Mouse (Mus musculus) urinary bladder, postnatal 10 days (tissue): ENCODE results near the gene Rimbp2.
"Not testable (repeated sequence)": the region's sequence is repeated elsewhere in the genome, so short reads cannot be mapped to it uniquely, and the experiment has no call there.

ENCODE experiments used
- DNase-seq: peaks from one replicate; pipeline ENCODE4 v3.0.0; 2022; ENCODE audit warnings: low spot score

The Rimbp2 gene

DNA sequence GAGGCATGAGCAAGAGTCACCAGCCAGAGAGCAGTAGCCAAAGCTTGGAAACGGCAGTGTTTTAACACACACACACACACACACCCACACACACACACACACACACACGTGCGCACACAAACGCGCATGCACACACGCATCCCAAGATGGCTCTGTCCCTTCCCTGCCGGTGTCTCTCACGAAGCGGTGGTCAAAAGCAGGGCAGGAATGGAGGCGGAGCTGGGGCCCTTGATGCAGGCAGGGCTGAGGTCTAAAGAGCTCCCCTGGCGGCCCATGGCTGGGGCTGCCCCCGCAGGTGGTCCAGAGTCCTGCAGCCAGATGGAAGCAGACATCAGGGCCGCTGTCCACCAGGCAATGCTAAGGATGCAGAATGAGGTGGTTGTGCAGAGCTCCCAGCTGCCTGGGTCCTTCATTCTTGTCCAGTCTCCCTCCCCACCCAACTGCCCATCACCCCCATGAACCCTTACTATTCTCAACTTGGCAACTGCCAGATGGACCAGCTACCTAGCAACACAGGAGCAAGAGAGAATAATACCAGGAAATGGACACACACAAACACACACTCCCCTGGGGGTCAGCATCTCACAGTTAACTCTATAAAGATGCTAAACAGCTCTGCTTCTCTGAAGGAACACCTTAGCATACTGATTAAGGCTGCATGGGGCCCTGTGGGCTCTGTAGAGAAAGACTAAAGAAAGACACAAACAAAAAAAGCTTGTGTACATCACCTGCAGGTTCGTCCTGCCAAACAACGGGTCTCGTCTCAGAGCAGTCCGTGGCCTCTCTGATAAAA, at the start of gene Rimbp2:
Rimbp2 (minus strand) TSS at position 209 of the 793 bp plus-strand sequence.
- DNase-seq = no peak

DNA sequence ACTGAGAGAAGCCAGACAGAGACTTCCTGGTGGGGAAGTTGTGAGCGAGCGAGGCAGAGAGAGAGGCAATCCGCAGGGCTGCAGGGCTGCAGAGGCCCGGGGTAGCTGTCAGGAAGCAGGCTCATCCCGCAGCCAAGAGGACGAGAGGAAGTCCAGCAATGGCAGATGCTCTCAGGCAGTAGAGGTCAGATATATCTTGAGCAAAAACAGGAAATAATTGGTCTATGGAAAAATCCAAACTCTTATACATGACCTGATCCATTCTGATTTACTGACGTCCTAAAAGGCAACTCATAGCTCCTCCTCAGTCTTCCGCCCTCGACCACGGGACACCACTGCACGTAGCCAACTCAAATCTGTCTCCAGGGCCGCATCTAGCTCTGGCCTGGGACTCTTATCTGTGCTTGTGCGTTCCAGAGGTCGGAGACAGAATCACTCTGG, 49.3 kb upstream of the Rimbp2 start:
- DNase-seq = no peak

GRCm38 (mm10) chr5:129000706-129001468, 47.6 kb upstream of the Rimbp2 start:
- no peak for DNase-seq

DNA sequence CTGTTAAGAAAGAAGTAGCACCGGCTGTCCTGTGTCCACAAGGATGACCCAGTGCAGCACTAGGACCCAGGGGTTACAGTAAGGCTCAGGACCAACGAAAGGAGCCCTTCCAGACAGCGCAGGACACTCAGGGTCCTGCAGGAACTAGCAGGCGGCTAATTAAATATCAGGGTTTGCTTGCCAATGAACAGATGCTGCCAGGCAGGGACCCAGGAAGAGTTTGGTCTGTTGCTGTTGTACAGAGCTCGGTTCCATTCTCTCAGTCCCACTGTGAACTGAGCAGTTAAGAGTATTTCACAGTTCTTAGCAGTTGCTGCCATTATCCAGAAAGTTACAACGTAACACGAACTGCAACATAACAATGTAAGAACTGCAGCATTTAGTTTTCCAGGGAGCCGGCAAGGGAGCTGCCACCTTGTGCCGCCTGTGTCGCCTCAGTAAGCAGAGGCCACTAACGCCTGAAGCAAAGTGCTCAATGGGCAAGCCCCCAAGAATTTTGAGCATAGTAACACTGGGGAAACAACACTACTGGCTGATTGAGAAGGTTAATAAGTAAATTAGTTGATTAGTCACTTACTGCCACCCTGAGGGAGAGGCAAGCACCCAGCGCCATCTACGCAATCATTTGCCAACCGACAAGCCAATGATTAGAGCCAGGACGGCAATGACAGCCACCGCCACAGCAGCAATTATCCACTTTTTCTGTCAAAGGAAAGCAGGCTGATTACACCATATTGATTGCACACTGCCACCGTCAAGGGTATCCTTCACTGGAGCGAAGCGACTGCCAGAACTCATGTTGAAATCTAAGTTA, 34.1 kb upstream of the Rimbp2 start:
- DNase-seq = no peak

GRCm38 (mm10) chr5:128985946-128986345, 32.7 kb upstream of the Rimbp2 start:
- DNase-seq = no peak

- no peak for DNase-seq
These were observed 31.2 kb upstream of the Rimbp2 start for GRCm38 (mm10) chr5:128984536-128984935.

- DNase-seq = no peak
These were observed 28.3 kb upstream of the Rimbp2 start for GRCm38 (mm10) chr5:128981607-128982006.

GRCm38 (mm10) chr5:128980857-128981256, 27.6 kb upstream of the Rimbp2 start:
- DNase-seq = no peak

DNA sequence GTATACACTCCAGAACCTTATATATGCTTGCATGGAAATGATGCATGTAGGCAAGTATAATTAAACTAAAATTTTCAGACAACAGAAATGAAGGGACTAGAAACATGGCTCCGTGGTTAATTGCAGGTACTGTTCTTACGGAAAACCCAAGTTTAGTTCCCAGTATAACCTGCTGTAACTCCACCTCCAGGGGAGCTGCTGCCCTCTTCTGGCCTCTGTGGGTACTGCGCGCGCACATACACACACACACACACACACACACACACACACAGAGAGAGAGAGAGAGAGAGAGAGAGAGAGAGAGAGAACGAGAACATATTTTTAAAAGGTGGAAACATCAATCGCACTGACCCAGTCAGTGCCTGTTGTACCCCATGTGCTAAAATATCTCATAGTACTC, 25.7 kb upstream of the Rimbp2 start:
- no peak for DNase-seq

DNA sequence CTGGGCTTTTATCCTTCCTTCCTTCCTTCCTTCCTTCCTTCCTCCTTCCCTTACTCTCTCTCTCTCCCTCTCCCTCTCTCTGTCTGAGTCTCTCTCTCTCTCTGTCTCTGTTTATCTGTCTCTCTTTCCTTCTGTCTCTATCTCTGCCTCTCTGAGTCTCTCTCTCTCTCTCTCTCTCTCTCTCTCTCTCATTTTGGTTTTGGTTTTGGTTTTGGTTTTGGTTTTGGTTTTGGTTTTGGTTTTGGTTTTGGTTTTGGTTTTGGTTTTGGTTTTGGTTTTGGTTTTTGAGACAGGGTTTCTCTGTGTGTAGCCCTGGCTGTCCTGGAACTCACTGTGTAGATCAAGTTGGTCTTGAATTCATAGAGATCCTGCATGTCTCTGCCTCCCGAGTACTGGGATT, 24.2 kb upstream of the Rimbp2 start:
- DNase-seq = not testable (repeated sequence)

- no peak for DNase-seq
These were observed 23.0 kb upstream of the Rimbp2 start for GRCm38 (mm10) chr5:128976266-128976665.

GRCm38 (mm10) chr5:128971298-128971697, 18.0 kb upstream of the Rimbp2 start:
- no peak for DNase-seq

GRCm38 (mm10) chr5:128970878-128971277, 17.6 kb upstream of the Rimbp2 start:
- DNase-seq = no peak

- DNase-seq = no peak
These were observed 11.1 kb upstream of the Rimbp2 start for GRCm38 (mm10) chr5:128964353-128964752.

DNA sequence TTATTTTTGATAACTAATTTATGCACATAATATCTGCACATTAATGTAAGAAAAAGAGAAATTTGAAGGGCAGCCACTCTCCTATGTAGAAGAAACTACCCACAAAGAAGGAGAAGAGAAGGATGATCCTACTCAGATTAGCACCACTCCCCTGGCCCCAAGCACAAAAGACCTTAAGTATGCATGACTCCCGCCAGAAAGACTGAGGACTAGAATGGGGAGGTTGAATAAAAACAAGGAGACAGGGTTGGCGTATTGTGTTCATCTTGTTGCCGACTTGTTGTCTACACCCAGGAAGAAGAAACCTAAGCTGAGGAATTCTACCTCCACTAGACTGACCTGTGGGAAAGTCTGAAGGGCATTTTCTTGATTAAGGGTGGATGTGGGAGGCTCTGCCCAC, 5.6 kb upstream of the Rimbp2 start:
- no peak for DNase-seq

- not testable (repeated sequence) for DNase-seq
These were observed 1.1 kb upstream of the Rimbp2 start for GRCm38 (mm10) chr5:128954371-128954770.

- no peak for DNase-seq
These were observed 743 bp downstream of the Rimbp2 start for GRCm38 (mm10) chr5:128952291-128953195.

GRCm38 (mm10) chr5:128951472-128951871, 1.8 kb downstream of the Rimbp2 start:
- DNase-seq = no peak

GRCm38 (mm10) chr5:128947093-128947492, 6.2 kb downstream of the Rimbp2 start:
- DNase-seq = no peak

DNA sequence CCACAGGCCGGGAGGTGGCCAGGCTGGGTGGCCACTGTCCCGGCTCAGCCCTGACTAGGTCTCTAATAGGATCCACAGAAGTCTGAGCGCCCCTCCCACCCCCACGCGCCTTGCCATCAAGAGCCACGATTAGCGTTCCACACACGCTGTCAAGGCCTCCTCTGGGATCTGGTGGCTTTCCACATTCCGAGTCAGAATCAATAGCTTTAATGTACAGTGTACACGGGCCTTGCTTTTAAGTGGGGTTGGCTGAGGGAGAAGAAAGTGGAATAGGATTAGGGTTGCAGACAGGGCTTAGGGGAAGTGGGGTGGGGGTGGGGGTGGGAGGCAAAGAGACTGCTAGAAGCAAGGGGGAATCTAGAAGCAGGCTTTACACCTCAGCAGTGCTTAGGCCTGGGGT, 12.8 kb downstream of the Rimbp2 start:
- DNase-seq = no peak

DNA sequence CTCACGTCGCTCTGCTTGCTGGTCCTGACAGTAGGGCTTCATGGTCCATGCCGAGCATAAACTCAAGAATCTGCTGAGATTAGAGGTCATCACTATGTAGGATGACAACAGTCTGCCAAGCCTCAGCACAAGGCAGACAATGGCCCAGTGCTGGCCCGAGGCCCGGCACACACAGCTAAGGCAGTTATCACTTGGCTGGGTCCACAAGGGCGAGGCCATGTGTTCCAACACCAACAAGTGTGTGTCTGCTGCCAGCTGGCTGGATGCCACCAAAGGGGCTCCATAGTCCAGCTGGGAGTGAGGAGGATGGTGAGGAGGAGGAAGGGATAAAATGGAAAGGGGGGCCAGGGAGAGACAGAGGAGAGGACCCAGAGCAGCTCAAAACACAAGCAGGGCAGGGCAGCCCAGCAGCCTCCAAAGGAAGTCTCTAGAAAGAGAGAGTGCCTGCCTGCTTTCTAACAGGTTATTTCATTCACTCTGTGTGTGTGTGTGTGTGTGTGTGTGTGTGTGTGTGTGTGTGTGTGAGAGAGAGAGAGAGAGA, 17.9 kb downstream of the Rimbp2 start:
- DNase-seq = no peak
